In the genomic region with DNA sequence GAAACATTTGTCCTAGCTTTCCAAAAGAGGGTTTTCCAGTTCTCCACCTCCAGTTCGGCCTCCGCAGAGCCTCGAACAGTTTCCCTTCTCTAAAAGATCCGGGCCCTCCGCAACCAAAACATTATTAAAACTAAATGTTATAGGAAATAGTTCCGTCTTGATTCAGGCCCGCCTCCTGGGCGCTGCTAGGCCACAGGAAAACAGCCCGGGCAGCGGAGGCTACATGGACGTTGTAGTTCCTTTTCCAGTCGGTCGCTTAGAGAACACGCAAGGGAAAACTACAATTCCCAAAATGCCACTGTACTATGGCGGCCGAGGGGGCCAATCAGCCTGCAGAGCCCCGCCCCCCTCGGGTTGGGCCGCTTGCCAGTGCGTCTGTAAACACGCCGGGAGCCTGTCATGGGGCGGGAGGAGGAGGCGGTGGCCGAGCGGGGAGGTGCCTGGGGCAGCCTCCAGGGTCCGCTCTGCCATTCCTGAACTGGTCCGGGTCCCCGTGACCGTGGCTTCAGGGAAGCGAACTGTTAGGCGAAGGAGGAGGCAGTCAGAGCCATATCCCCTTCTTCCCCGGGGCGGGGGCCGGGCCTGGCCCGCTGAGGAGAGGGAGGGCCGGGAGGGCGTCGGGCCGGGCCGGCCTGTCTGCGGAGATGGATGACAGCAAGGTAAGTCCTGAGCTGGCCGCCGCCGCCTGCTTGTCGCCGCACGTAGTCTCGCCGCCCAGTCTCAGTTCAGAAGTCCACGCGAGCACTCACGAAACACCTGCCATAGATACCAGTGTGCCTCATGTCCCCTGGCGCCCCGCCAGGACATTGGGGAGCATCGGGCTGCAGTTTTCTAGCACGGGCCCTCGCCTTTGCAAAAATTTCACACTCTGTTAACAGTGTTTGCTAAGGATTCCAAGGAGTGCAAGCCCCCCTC, we compare ENCODE assay signal across 8 mouse cellular contexts. TPM values are rescaled to one million over a fixed set of nuclear protein-coding genes. Genes with fewer than 3 reads are reported as not detected.
DNase-seq lines count a peak whose midpoint lies in the region; ATAC-seq and TF ChIP-seq lines count a peak whose summit lies in the region.

A gene (plus strand): TSS at position 369 of the 915 bp plus-strand sequence.

- H3K4me3 ChIP-seq in CH12.LX (replicated peaks in 1 of 3; ENCODE audit: low read depth in 2 of 3, low read length in 2 of 3, poor library complexity in 1 of 3): peak within 1 kb of the TSS; percentile 72 to 81 (median 73)
- peak within 1 kb of the TSS; percentile 59 for H3K4me3 ChIP-seq in forebrain, embryonic 11.5 days (ENCODE audit: low read depth, low read length)
- H3K4me3 ChIP-seq in heart, embryonic 16.5 days (ENCODE audit: low read length): peak within 1 kb of the TSS; percentile 83
- peak within 1 kb of the TSS; percentile 84 for H3K4me3 ChIP-seq in liver, embryonic 15.5 days (replicated peaks)
- peak within 1 kb of the TSS; percentile 72 for H3K4me3 ChIP-seq in neural tube, embryonic 12.5 days

- under 1% methylated on average over 55 of the region's 58 CpGs for WGBS in forebrain, embryonic 11.5 days
- WGBS in heart, embryonic 16.5 days: under 1% methylated on average over 54 of the region's 58 CpGs
- WGBS in liver, embryonic 15.5 days (ENCODE audit: insufficient replicate concordance): under 1% methylated on average over 57 of the region's 58 CpGs
- under 1% methylated on average over 57 of the region's 58 CpGs for WGBS in neural tube, embryonic 12.5 days

- dilution Hi-C loops in CH12.LX (cut with MboI; ENCODE audit: extremely low pct_ligation_motif_present, extremely low pct_unique_long_range_greater_than_20kb, low sequenced_read_pairs): no loop called here

- TF ChIP-seq RAD21 in CH12.LX (IDR thresholded peaks at IDR 0.05; ENCODE audit: low read depth, low read length): no peak

- TF ChIP-seq CTCF in CH12.LX (conservative IDR thresholded peaks at IDR 0.05 in 1 of 2, IDR thresholded peaks at IDR 0.05 in 1 of 2; ENCODE audit: low read depth in 2 of 2, low read length in 2 of 2): peak in 1 of 2 experiments; percentile 13; a peak in 1 of 4 replicates

- peaks cover 14 to 30% of the 10 kb centered on the region in 2 experiments for H3K4me1 ChIP-seq in CH12.LX (ENCODE audit: control insufficient read depth in 1 of 2, insufficient read depth in 2 of 2)
- no peaks in the 10 kb centered on the region; the same call in 1 of the 2 replicates for H3K4me1 ChIP-seq in forebrain, embryonic 11.5 days (replicated peaks; ENCODE audit: control insufficient read depth, insufficient read depth, low read length)
- peaks cover 14% of the 10 kb centered on the region for H3K4me1 ChIP-seq in heart, embryonic 16.5 days (ENCODE audit: control insufficient read depth, insufficient read depth, low read length)
- peaks cover 59% of the 10 kb centered on the region for H3K4me1 ChIP-seq in liver, embryonic 15.5 days (replicated peaks)
- H3K4me1 ChIP-seq in neural tube, embryonic 12.5 days: peaks cover 7% of the 10 kb centered on the region; the same call in 1 of the 2 replicates

- H3K79me2 ChIP-seq in CH12.LX (replicated peaks; ENCODE audit: control insufficient read depth, extremely low read depth, insufficient read depth, poor library complexity, severe bottlenecking): no peaks in the 10 kb centered on the region

- no peak for TF ChIP-seq EP300 in CH12.LX (IDR thresholded peaks at IDR 0.05; ENCODE audit: low read length)

- H3K27ac ChIP-seq in CH12.LX (ENCODE audit: insufficient read depth, low read depth): peak within 1 kb of the TSS; percentile 40
- H3K27ac ChIP-seq in forebrain, embryonic 11.5 days (ENCODE audit: low read depth, low read length): no peak within 1 kb of the TSS
- H3K27ac ChIP-seq in heart, embryonic 16.5 days (ENCODE audit: low read length): peak within 1 kb of the TSS; percentile 97
- H3K27ac ChIP-seq in liver, embryonic 15.5 days (replicated peaks): peak within 1 kb of the TSS; percentile 98
- peak within 1 kb of the TSS; percentile 74; the same call in 1 of the 2 replicates for H3K27ac ChIP-seq in neural tube, embryonic 12.5 days

- no peaks in the 10 kb centered on the region for H3K36me3 ChIP-seq in CH12.LX (replicated peaks in 1 of 2; ENCODE audit: control insufficient read depth in 1 of 2, insufficient read depth in 1 of 2, low read length in 1 of 2)
- no peaks in the 10 kb centered on the region for H3K36me3 ChIP-seq in forebrain, embryonic 11.5 days (ENCODE audit: control insufficient read depth, insufficient read depth, low read length)
- no peaks in the 10 kb centered on the region for H3K36me3 ChIP-seq in heart, embryonic 16.5 days (ENCODE audit: control insufficient read depth, insufficient read depth)
- H3K36me3 ChIP-seq in liver, embryonic 15.5 days (replicated peaks): no peaks in the 10 kb centered on the region
- H3K36me3 ChIP-seq in neural tube, embryonic 12.5 days: no peaks in the 10 kb centered on the region

- peak; percentile 59 for TF ChIP-seq POLR2A in CH12.LX (IDR thresholded peaks at IDR 0.05; ENCODE audit: low read depth, low read length)

- in situ Hi-C loops in CH12.LX (cut with MboI; ENCODE audit: low pct_ligation_motif_present, low pct_unique_long_range_greater_than_20kb, low sequenced_read_pairs): loop anchor here (5.0 kb wide), 1 partner anchor 163 kb away; no protein-coding TSS in a partner anchor

- DNase-seq in CH12.LX (ENCODE audit: extremely low read depth): peak; percentile 98
- DNase-seq in c-Kit-positive CD71-positive TER-119-negative erythroid progenitor cells, embryonic 14.5 days (ENCODE audit: low read depth): peak; percentile 96
- DNase-seq in forebrain, embryonic 11.5 days (ENCODE audit: low spot score): peak; percentile 99
- peak; percentile 100 for DNase-seq in kidney, postnatal 36 days
- peak; percentile 99 for DNase-seq in telencephalon, adult 2 months (ENCODE audit: low read depth, low spot score)

- ATAC-seq in forebrain, embryonic 11.5 days (replicated peaks; ENCODE audit: low FRiP score): peak; percentile 98
- peak; percentile 96 for ATAC-seq in heart, embryonic 16.5 days (replicated peaks; ENCODE audit: extremely low read depth, insufficient read depth, low FRiP score)
- ATAC-seq in liver, embryonic 15.5 days (ENCODE audit: insufficient read depth): peak; percentile 96
- ATAC-seq in neural tube, embryonic 12.5 days (ENCODE audit: low FRiP score, low read depth): peak; percentile 97

- H3K9ac ChIP-seq in CH12.LX (ENCODE audit: insufficient read depth, low read depth): peak within 1 kb of the TSS; percentile 97
- H3K9ac ChIP-seq in forebrain, embryonic 11.5 days (ENCODE audit: low read length): peak within 1 kb of the TSS; percentile 73
- peak within 1 kb of the TSS; percentile 87 for H3K9ac ChIP-seq in heart, embryonic 16.5 days (ENCODE audit: low read length)
- H3K9ac ChIP-seq in liver, embryonic 15.5 days: peak within 1 kb of the TSS; percentile 89
- H3K9ac ChIP-seq in neural tube, embryonic 12.5 days: peak within 1 kb of the TSS; percentile 80

- no peaks in the 10 kb centered on the region for H3K9me3 ChIP-seq in CH12.LX (replicated peaks; ENCODE audit: low read length)
- no peaks in the 10 kb centered on the region for H3K9me3 ChIP-seq in forebrain, embryonic 11.5 days (ENCODE audit: control insufficient read depth, low read length)
- peaks cover 3% of the 10 kb centered on the region; the same call in 1 of the 2 replicates for H3K9me3 ChIP-seq in heart, embryonic 16.5 days (replicated peaks; ENCODE audit: control insufficient read depth, low read length)
- H3K9me3 ChIP-seq in liver, embryonic 15.5 days (replicated peaks): no peaks in the 10 kb centered on the region
- no peaks in the 10 kb centered on the region for H3K9me3 ChIP-seq in neural tube, embryonic 12.5 days

- peaks cover 2% of the 10 kb centered on the region for H3K27me3 ChIP-seq in CH12.LX (replicated peaks)
- no peaks in the 10 kb centered on the region for H3K27me3 ChIP-seq in forebrain, embryonic 11.5 days (ENCODE audit: control insufficient read depth, insufficient read depth, low read length)
- H3K27me3 ChIP-seq in heart, embryonic 16.5 days (ENCODE audit: control insufficient read depth, insufficient read depth, low read length): no peaks in the 10 kb centered on the region
- H3K27me3 ChIP-seq in liver, embryonic 15.5 days: no peaks in the 10 kb centered on the region
- H3K27me3 ChIP-seq in neural tube, embryonic 12.5 days (replicated peaks): no peaks in the 10 kb centered on the region

- peak within 1 kb of the TSS; percentile 92 for H3K4me2 ChIP-seq in CH12.LX (ENCODE audit: insufficient read depth, low read depth, poor library complexity, severe bottlenecking)
- H3K4me2 ChIP-seq in forebrain, embryonic 11.5 days (ENCODE audit: low read depth, low read length, severe bottlenecking): peak within 1 kb of the TSS; percentile 75
- peak within 1 kb of the TSS; percentile 81 for H3K4me2 ChIP-seq in heart, embryonic 16.5 days (ENCODE audit: low read depth, low read length)
- peak within 1 kb of the TSS; percentile 87 for H3K4me2 ChIP-seq in liver, embryonic 15.5 days
- H3K4me2 ChIP-seq in neural tube, embryonic 12.5 days (replicated peaks): peak within 1 kb of the TSS; percentile 72

TF ChIP-seq in CH12.LX, 34 proteins besides CTCF, POLR2A, EP300 and RAD21 (continues in another document):
- TF ChIP-seq UBTF (IDR thresholded peaks at IDR 0.05; ENCODE audit: low read depth, low read length) (peak; percentile 88; the same call in 1 of the 2 replicates), MYC (IDR thresholded peaks at IDR 0.05; ENCODE audit: low read depth, low read length) (no peak), ELF1 (IDR thresholded peaks at IDR 0.05; ENCODE audit: low read depth, low read length) (peak; percentile 91), ZC3H11A (IDR thresholded peaks at IDR 0.05; ENCODE audit: low read depth, low read length) (no peak), NRF1 (IDR thresholded peaks at IDR 0.05; ENCODE audit: low read depth, low read length) (peak; percentile 40; the same call in 1 of the 2 replicates), JUN (IDR thresholded peaks at IDR 0.05; ENCODE audit: insufficient read depth, low read depth, low read length) (no peak), ZMIZ1 (IDR thresholded peaks at IDR 0.05; ENCODE audit: low read depth, low read length) (peak; percentile 76), HCFC1 (IDR thresholded peaks at IDR 0.05; ENCODE audit: low read depth, low read length) (peak; percentile 98), JUND (conservative IDR thresholded peaks at IDR 0.05; ENCODE audit: low read depth, low read length) (no peak), MAX (IDR thresholded peaks at IDR 0.05; ENCODE audit: low read length) (peak; percentile 82), KAT2A (IDR thresholded peaks at IDR 0.05; ENCODE audit: insufficient replicate concordance, low read length) (peak; percentile 99)

RNA-seq across cellular contexts. Expression of the gene that starts here (rescaled TPM):
- 0.80 and 2.2 TPM in 2 replicates for total RNA-seq in CH12.LX (2012; rRNA removed)
- total RNA-seq in CH12.LX (2014; rRNA removed): 0.92 and 1.4 TPM in 2 replicates
- 1.00 and 1.5 TPM in 2 replicates for polyA plus RNA-seq in CH12.LX (2012; ENCODE audit: insufficient read length, low read depth)
- polyA plus RNA-seq in forebrain, embryonic 11.5 days (2014; fragmentation: Nextera tagmentation; extraction: Ambion mirVana): 0.87 and 1.1 TPM in 2 replicates
- polyA plus RNA-seq in heart, embryonic 16.5 days (2015; fragmentation: Nextera tagmentation; extraction: Ambion mirVana): 2.6 and 2.9 TPM in 2 replicates
- polyA plus RNA-seq in liver, embryonic 15.5 days (2015; fragmentation: Nextera tagmentation; extraction: Ambion mirVana): 2.1 and 2.4 TPM in 2 replicates
- polyA plus RNA-seq in neural tube, embryonic 12.5 days (2016; fragmentation: Nextera tagmentation; extraction: Ambion mirVana): 2.8 and 3.1 TPM in 2 replicates
